ENCODE assay signal across 8 mouse cellular contexts in the genomic region with DNA sequence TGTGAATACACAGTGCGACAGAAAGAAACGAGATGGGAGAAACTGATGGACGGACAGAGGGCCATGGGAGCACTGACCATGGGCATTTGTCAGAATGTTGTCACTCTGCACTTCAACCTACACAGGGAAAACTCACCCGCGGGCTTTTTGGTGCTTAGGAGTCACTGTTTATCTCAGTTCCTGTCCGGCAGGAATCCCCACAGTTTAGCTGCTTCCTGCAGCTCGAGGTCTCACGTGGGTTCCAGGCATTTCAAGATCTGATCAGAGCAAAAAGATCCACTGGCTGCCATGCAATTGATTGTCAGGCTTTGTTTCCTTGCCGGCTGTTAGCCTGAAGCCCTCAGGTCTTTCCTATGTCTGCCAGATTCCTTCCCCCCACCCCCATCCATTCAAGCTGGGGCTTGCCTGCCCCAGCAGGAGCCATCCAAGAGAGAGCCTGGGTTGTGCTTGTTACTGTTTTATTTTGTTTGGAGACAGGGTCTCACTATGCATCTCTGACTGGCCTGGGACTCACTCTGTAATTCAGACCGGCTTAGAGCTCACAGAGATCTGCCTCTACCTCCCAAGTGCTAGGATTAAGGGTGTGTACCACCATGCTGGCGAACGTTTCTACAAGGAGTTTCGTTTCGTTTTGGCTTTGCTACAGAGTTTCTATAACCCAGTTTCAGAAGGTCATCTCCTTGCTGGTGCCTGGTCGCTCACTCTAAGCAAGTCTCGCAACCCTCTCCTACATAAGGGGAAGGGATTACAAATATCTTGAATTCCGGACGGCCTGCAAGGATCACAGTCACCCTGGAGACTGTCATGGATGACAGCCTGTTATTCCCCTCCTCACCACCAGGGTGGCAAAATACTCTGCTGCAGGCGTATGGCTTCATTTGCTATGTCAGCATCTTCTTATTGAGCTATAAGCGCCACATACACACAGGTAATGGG. TPM values are rescaled to one million over a fixed set of nuclear protein-coding genes. Genes with fewer than 3 reads are reported as not detected.
DNase-seq lines count a peak whose midpoint lies in the region; ATAC-seq and TF ChIP-seq lines count a peak whose summit lies in the region.

No protein-coding gene starts in this region.

- H3K9me3 ChIP-seq in ES-Bruce4 (replicated peaks; ENCODE audit: control insufficient read depth, insufficient read depth, low read length, poor library complexity, severe bottlenecking): no peaks in the 10 kb centered on the region
- no peaks in the 10 kb centered on the region for H3K9me3 ChIP-seq in embryonic facial prominence, embryonic 13.5 days
- no peaks in the 10 kb centered on the region for H3K9me3 ChIP-seq in limb, embryonic 15.5 days
- no peaks in the 10 kb centered on the region for H3K9me3 ChIP-seq in midbrain, embryonic 14.5 days (ENCODE audit: control insufficient read depth, low read length)

- TF ChIP-seq EP300 in ES-Bruce4 (IDR thresholded peaks at IDR 0.05; ENCODE audit: insufficient read depth, low read depth, low read length): no peak

- H3K9ac ChIP-seq in ES-Bruce4 (ENCODE audit: low read depth, poor library complexity, severe bottlenecking): no peak overlapping the region; the same call in 1 of the 2 replicates
- peak overlapping the region; percentile 58 for H3K9ac ChIP-seq in embryonic facial prominence, embryonic 13.5 days
- H3K9ac ChIP-seq in limb, embryonic 15.5 days: no peak overlapping the region
- H3K9ac ChIP-seq in midbrain, embryonic 14.5 days (replicated peaks; ENCODE audit: low read length): peak overlapping the region; percentile 34

- H3K27ac ChIP-seq in ES-Bruce4 (ENCODE audit: insufficient read depth, low read length): peak overlapping the region; percentile 45
- peak overlapping the region; percentile 55; the same call in 1 of the 2 replicates for H3K27ac ChIP-seq in embryonic facial prominence, embryonic 13.5 days
- 0 out of 2 replicates have a peak overlapping the region, but pooled peaks have one; percentile 22 for H3K27ac ChIP-seq in limb, embryonic 15.5 days
- no peak overlapping the region for H3K27ac ChIP-seq in midbrain, embryonic 14.5 days (replicated peaks; ENCODE audit: low read depth, low read length)

- H3K4me3 ChIP-seq in ES-Bruce4 (ENCODE audit: low read depth, low read length): peak overlapping the region; percentile 25; the same call in 1 of the 2 replicates
- peak overlapping the region; percentile 33 for H3K4me3 ChIP-seq in embryonic facial prominence, embryonic 13.5 days
- H3K4me3 ChIP-seq in limb, embryonic 15.5 days: peak overlapping the region; percentile 34
- peak overlapping the region; percentile 26 for H3K4me3 ChIP-seq in midbrain, embryonic 14.5 days (replicated peaks; ENCODE audit: low read depth, low read length)

- no peaks in the 10 kb centered on the region for H3K36me3 ChIP-seq in ES-Bruce4 (ENCODE audit: control insufficient read depth, insufficient read depth, low read length, poor library complexity, severe bottlenecking)
- no peaks in the 10 kb centered on the region for H3K36me3 ChIP-seq in embryonic facial prominence, embryonic 13.5 days
- H3K36me3 ChIP-seq in limb, embryonic 15.5 days: no peaks in the 10 kb centered on the region
- no peaks in the 10 kb centered on the region for H3K36me3 ChIP-seq in midbrain, embryonic 14.5 days (ENCODE audit: control insufficient read depth, insufficient read depth, low read length)

- intact Hi-C loops in heart, postnatal 14 days (cut with DNase I): no loop called here

- H3K27me3 ChIP-seq in ES-Bruce4 (ENCODE audit: control insufficient read depth, insufficient read depth, low read length, poor library complexity, severe bottlenecking): no peaks in the 10 kb centered on the region
- no peaks in the 10 kb centered on the region for H3K27me3 ChIP-seq in embryonic facial prominence, embryonic 13.5 days
- no peaks in the 10 kb centered on the region for H3K27me3 ChIP-seq in limb, embryonic 15.5 days
- no peaks in the 10 kb centered on the region for H3K27me3 ChIP-seq in midbrain, embryonic 14.5 days (ENCODE audit: control insufficient read depth, insufficient read depth, low read length)

- ATAC-seq in embryonic facial prominence, embryonic 13.5 days (ENCODE audit: insufficient number of reproducible peaks, insufficient read depth, low FRiP score, low TSS enrichment, low read depth): peak; percentile 59; the same call in 1 of the 2 replicates
- no peak for ATAC-seq in limb, embryonic 15.5 days (ENCODE audit: insufficient number of reproducible peaks, low FRiP score, low TSS enrichment, low read depth)
- ATAC-seq in midbrain, embryonic 14.5 days (ENCODE audit: low FRiP score, low TSS enrichment): no peak
- no peak for ATAC-seq in inflammation-experienced regulatory T-cells, adult 6 months

- TF ChIP-seq CTCF in ES-Bruce4 (IDR thresholded peaks at IDR 0.05; ENCODE audit: low read depth, low read length): peak; percentile 33

- H3K4me2 ChIP-seq in embryonic facial prominence, embryonic 13.5 days: peak overlapping the region; percentile 46
- peak overlapping the region; percentile 34 for H3K4me2 ChIP-seq in limb, embryonic 15.5 days
- peak overlapping the region; percentile 43 for H3K4me2 ChIP-seq in midbrain, embryonic 14.5 days (ENCODE audit: low read length)

- no peaks in the 10 kb centered on the region for H3K4me1 ChIP-seq in ES-Bruce4 (ENCODE audit: control insufficient read depth, insufficient read depth, low read length)
- H3K4me1 ChIP-seq in embryonic facial prominence, embryonic 13.5 days: peaks cover 15% of the 10 kb centered on the region; the same call in 1 of the 2 replicates
- H3K4me1 ChIP-seq in limb, embryonic 15.5 days: 0 out of 2 replicates have a peak, but pooled peaks cover 6% of the 10 kb centered on the region
- peaks cover 6% of the 10 kb centered on the region; the same call in 1 of the 2 replicates for H3K4me1 ChIP-seq in midbrain, embryonic 14.5 days (ENCODE audit: control insufficient read depth, insufficient read depth, low read length)

- no peak for TF ChIP-seq POLR2A in ES-Bruce4 (IDR thresholded peaks at IDR 0.05; ENCODE audit: insufficient read depth, low read length)

- 25% methylated on average over 20 of the region's 20 CpGs for WGBS in embryonic facial prominence, embryonic 13.5 days
- WGBS in limb, embryonic 15.5 days: 40% methylated on average over 20 of the region's 20 CpGs
- 17% methylated on average over 20 of the region's 20 CpGs for WGBS in midbrain, embryonic 14.5 days

- peak; percentile 20 for DNase-seq in cerebellum, adult 9-10 months
- no peak for DNase-seq in cerebellum, adult 8-10 months
- DNase-seq in heart, postnatal 14 days: peak; percentile 37 to 63
- peak; percentile 79 for DNase-seq in midbrain, embryonic 14.5 days

RNA-seq across cellular contexts. Expression of gene Atp2a3, which starts 20.5 kb away (rescaled TPM):
- 3.6 and 3.7 TPM in 2 replicates for polyA plus RNA-seq in ES-Bruce4 (2011; ENCODE audit: insufficient read depth, insufficient read length, low read depth, missing spikeins)
- 1.3 and 1.6 TPM in 2 replicates for polyA plus RNA-seq in embryonic facial prominence, embryonic 13.5 days (2015; fragmentation: Nextera tagmentation; extraction: Ambion mirVana)
- 10 to 100 TPM; 18.4 to 19.3 TPM for total RNA-seq in heart, postnatal 14 days (2021)
- polyA plus RNA-seq in limb, embryonic 15.5 days (2015; fragmentation: Nextera tagmentation; extraction: Ambion mirVana): 2.5 and 2.6 TPM in 2 replicates
- 0.55 and 0.91 TPM in 2 replicates for polyA plus RNA-seq in midbrain, embryonic 14.5 days (2014; fragmentation: Nextera tagmentation; extraction: Ambion mirVana)
- polyA plus RNA-seq in inflammation-experienced regulatory T-cells, adult 6 months (2017; shearing (Covaris generic)): 100 to 1,000 TPM in 1 of 3 experiments, 10 to 100 TPM in 2; 61.5 to 121 (median 72.5) TPM

RNA-seq across cellular contexts. Expression of gene P2rx1, which starts 58.4 kb away (rescaled TPM):
- not detected in 2 replicates for polyA plus RNA-seq in ES-Bruce4 (2011; ENCODE audit: insufficient read depth, insufficient read length, low read depth, missing spikeins)
- 0.96 and 1.0 TPM in 2 replicates for polyA plus RNA-seq in embryonic facial prominence, embryonic 13.5 days (2015; fragmentation: Nextera tagmentation; extraction: Ambion mirVana)
- total RNA-seq in heart, postnatal 14 days (2021): 1 to 10 TPM in 1 of 2 experiments, under 1 TPM in 1; 0.60 to 1.0 TPM
- 3.5 and 4.2 TPM in 2 replicates for polyA plus RNA-seq in limb, embryonic 15.5 days (2015; fragmentation: Nextera tagmentation; extraction: Ambion mirVana)
- polyA plus RNA-seq in midbrain, embryonic 14.5 days (2014; fragmentation: Nextera tagmentation; extraction: Ambion mirVana): 0.36 and 0.41 TPM in 2 replicates
- not detected for polyA plus RNA-seq in inflammation-experienced regulatory T-cells, adult 6 months (2017; shearing (Covaris generic))

Comparison
In these comparisons a context has a peak if more than half of its experiments do, and no peak if none do; other contexts are left out.
1. H3K9ac ChIP-seq: peak in embryonic facial prominence, embryonic 13.5 days (single experiment) and midbrain, embryonic 14.5 days (single experiment); none in ES-Bruce4 (single experiment) and limb, embryonic 15.5 days (single experiment).
2. RNA of gene Atp2a3, which starts 20.5 kb away (polyA plus RNA-seq): 61.5 to 121 TPM in inflammation-experienced regulatory T-cells, adult 6 months; 3.6 to 3.7 TPM in ES-Bruce4, 2.5 to 2.6 TPM in limb, embryonic 15.5 days, 1.3 to 1.6 TPM in embryonic facial prominence, embryonic 13.5 days and 0.55 to 0.91 TPM in midbrain, embryonic 14.5 days; every median in the first group is over 10 times any median in the second.
3. Peak in every context shown above with its lines, with median percentiles within 50 percentile points of each other: H3K4me3 ChIP-seq and H3K4me2 ChIP-seq.